Mouse (Mus musculus) left cerebral cortex, adult 2 months (tissue): ENCODE data around the gene B3gat3. TPM values are rescaled to one million over a fixed set of nuclear protein-coding genes. Genes with fewer than 3 reads are reported as not detected.
A peak's percentile ranks its signal among the peaks of the same experiment; 100 is the strongest.
"Not testable (repeated sequence)": the region's sequence is repeated elsewhere in the genome, so short reads cannot be mapped to it uniquely, and the experiment has no call there.

Experiments used
- DNase-seq, 2 experiments: peaks; one replicate each; pipeline ENCODE4 v3.0.0; 2021 to 2022; ENCODE audit warnings: low spot score in 2 of 2, mixed read lengths in 1 of 2; ENCODE audit errors: extremely low spot score in 1 of 2
- H3K27ac ChIP-seq: fragments of 200-600 bp; 2 replicates; pipeline ENCODE4 v1.8.1; 2022
- H3K4me3 ChIP-seq: fragments of 200-600 bp; 2 replicates; pipeline ENCODE4 v1.8.1; 2022
- CTCF ChIP-seq: fragments of 200-600 bp; IDR thresholded peaks from 2 replicates; pipeline ENCODE4 v1.8.1; 2022; ENCODE audit warnings: antibody characterized with exemption, mild to moderate bottlenecking, moderate library complexity
- intact Hi-C: fragments of 180-260 bp; cut with DNase I; formaldehyde crosslinking; loops from one replicate; pipeline ENCODE4 v1.15.1; 2025
- total RNA-seq, 2 experiments: library from RNA; stranded (reverse); gene quantifications; 2 replicates each; pipeline ENCODE4 v1.2.3; 2021

The B3gat3 gene
- total RNA-seq, 2 experiments from 2014 or later, result 172 to 173 TPM

DNA sequence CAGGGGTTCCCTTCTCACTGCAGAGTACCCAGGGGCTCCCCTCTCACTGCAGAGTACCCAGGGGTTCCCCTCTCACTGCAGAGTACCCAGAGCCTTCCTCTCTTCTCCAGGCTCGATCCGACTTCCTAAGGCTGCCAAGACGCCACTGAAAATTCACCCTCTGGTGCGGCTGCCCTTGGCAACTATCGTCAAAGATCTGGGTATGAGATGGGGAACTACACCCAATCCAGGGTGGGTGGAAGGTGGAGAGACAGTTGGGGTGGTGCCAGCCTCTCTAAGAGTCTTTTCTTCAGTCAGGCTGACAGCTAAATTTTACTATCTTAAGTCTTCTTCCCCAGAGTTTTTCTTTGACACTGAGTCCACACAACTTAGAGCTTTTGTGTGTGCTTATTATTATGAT is 30.0 kb downstream of the B3gat3 start:
- intact Hi-C loops, result no loop called here
- TF ChIP-seq CTCF, result no peak
- H3K27ac ChIP-seq, result no peak overlapping the region
- DNase-seq, result no peak
- H3K4me3 ChIP-seq, result no peak overlapping the region

DNA sequence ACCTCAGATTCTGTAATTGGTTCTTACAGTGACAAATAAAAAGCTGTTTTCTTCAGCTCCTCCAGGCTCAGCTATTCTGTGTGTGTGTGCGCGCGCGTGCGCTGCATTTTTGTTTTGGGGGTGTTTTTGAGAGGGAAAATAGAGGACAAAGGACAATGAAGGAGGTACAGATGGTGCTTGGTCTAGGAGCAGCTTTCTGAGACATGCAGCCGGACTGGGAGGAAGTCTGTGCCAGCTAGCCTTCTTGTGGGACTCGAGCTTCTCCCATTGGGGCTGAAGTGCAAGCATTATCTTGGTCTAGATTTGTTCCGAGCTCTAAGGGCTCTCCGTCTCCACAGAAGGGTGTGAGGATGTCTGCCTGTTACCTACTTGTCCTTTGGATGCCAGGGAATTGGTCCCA is 32.1 kb downstream of the B3gat3 start:
- Histone ChIP-seq H3K27ac (peak overlapping the region; percentile 64; the same call in 1 of the 2 replicates), H3K4me3 (no peak overlapping the region)
- TF ChIP-seq CTCF, result no peak
- intact Hi-C loops, result loop anchor here (1.0 kb wide), 1 partner anchor 9 kb away; no protein-coding TSS in a partner anchor
- DNase-seq, result no peak

DNA sequence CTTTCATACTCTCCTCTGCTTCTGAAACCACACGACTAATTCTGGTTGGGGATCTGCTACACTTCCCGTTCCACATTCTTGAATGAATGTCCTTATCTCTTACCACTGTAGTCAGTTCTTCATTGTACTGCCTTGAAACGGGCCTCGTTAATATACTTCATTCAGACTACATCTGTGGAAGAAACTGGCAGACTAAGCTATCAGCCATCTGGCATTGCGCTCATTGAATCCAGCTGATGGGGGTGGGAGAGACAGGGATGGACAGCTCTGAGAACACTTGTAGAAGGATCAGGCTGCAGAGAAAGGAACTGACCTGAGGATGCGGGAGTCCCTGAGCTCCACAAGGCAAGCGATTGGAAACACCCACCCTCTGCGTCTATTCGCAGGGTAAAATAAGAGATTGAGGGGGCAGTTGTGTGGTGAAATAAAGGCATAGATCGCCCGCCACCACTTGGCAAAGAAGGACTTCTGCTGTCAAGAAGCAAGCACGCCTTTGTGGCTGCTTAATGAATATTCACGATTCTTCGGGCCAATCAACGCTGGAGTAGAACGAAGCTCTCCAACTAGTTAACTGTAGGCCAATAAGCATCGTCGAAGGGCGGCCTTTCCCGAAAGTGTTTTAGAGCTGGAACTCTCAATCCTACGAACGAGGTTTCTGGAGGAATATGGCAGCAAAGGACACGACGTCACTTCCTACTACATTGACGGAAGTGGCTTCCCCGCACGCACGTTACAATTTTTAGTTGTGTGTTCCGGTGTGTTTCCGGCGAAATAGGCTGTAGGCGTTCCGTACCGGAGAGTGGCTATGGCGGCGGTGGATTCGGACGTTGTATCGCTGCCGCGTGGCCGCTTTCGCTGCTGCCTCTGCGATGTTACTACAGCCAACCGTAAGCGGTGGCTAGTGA is 33.2 kb downstream of the B3gat3 start, which contains the start of gene Tut1:
Gene Tut1 (plus strand): TSS at position 713 of the 905 bp plus-strand sequence.
- no peak; the same call in 1 of the 2 replicates for TF ChIP-seq CTCF
- Histone ChIP-seq H3K4me3 (peak within 1 kb of the TSS; percentile 88), H3K27ac (peak within 1 kb of the TSS; percentile 76)
- DNase-seq, result peak; percentile 93 to 95
- intact Hi-C loops, result loop anchor here (1.0 kb wide), 1 partner anchor 13 kb away; no protein-coding TSS in a partner anchor

DNA sequence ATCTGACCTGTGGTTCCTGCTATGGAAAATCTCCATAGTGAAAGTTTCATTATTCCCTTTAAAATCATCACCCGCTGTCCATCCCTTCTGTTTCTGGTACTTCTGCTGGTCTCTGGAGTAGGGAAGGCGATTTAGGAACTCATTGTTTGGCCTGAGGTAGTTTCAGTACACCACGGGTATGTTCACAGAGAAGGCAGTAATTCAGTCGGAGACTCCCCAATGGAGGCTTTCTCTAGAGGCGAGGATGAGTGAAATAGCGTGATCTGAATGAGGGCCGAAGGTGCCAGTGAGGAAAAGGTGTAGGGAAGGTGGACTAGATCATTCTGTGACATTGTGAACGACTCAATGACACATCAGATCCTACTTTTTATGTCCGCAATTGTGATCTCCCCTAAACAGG is 34.0 kb downstream of the B3gat3 start:
- intact Hi-C loops, result no loop called here
- DNase-seq, result no peak
- peak overlapping the region; percentile 76 for H3K27ac ChIP-seq
- H3K4me3 ChIP-seq, result peak overlapping the region; percentile 88
- no peak for TF ChIP-seq CTCF

DNA sequence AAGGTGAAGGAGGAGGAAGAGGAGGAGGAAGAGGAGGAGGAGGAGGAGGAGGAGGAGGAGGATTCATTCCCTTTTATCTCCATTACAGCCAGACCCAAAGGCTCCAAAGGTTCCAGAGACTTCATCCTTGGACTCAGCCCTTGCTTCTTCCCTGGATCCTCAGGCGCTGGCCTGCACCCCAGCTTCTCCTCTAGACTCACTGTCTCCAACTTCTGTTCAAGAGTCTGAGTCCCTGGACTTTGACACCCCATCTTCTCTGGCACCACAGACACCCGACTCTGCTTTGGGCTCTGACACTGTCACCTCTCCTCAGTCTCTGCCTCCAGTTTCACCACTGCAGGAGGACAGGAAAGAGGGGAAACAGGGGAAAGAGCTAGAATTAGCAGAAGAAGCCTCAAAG is 42.1 kb downstream of the B3gat3 start:
- Histone ChIP-seq H3K27ac (peak overlapping the region; percentile 81), H3K4me3 (no peak overlapping the region)
- DNase-seq, result no peak
- no peak for TF ChIP-seq CTCF
- intact Hi-C loops, result loop anchor here (5.0 kb wide), 1 partner anchor 120 kb away; no protein-coding TSS in a partner anchor

DNA sequence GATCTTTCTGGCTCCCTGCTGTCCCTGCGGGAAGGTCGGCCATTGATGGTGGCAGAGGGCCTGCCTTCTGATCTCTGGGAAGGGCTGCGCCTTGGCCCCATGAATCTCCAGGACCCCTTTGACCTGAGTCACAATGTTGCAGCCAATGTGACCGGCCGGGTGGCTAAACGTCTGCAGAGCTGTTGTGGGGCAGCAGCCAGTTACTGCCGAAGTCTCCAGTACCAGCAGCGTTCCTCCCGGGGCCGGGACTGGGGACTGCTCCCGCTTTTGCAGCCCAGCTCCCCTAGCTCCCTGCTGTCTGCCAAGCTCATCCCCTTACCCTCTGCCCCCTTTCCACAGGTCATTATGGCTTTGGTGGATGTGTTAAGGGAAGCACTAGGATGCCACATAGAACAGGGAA is 44.9 kb downstream of the B3gat3 start:
- intact Hi-C loops, result no loop called here
- no peak overlapping the region for H3K4me3 ChIP-seq

DNA sequence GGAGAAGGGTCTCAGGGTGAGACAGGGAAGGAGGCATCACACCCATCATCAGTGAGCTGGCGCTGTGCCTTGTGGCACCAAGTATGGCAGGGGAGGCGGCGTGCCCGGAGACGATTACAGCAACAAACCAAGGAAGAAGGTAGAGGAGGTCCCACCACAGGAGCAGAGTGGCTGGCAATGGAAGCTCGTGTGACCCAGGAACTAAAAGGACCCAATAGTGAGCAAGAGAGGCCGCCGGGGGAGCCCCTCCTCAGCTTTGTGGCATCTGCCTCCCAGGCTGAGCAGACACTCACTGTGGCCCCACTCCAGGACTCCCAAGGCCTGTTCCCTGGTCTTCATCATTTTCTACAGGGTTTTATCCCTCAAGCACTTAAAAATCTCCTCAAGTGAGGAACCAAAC is 45.6 kb downstream of the B3gat3 start:
- TF ChIP-seq CTCF, result no peak
- H3K4me3 ChIP-seq, result peak overlapping the region; percentile 80
- intact Hi-C loops, result loop anchor here (1.0 kb wide), 1 partner anchor 12 kb away; the partner anchor contains the start of gene Tut1
- no peak for DNase-seq
- H3K27ac ChIP-seq, result peak overlapping the region; percentile 91

More for the DNA sequence above, 44.9 kb downstream of the B3gat3 start:
- TF ChIP-seq CTCF, result no peak
- no peak for DNase-seq
- no peak overlapping the region for H3K27ac ChIP-seq

DNA sequence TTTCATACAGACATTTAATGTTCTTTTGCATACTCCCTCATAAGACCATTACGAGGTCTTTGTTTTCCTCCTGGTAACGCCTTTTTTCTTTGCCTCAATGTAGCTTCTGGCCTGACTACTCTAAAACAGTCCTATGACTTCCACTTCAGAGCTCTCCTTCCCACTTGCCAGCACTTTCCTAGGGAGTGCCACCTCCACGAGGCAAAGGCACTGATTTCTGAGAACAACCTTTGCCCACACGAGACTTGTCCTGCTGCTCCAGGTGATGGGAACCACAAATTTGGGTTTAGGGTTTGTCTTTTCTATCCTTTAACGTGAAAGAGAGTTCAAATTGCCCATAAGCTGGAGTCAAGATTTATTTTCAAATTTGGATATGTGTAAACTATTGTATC is 46.0 kb downstream of the B3gat3 start:
- H3K27ac ChIP-seq, result peak overlapping the region; percentile 91
- no peak for DNase-seq
- H3K4me3 ChIP-seq, result peak overlapping the region; percentile 80
- TF ChIP-seq CTCF, result no peak
- intact Hi-C loops, result loop anchor here (1.0 kb wide), 1 partner anchor 13 kb away; the partner anchor contains the start of gene Tut1

DNA sequence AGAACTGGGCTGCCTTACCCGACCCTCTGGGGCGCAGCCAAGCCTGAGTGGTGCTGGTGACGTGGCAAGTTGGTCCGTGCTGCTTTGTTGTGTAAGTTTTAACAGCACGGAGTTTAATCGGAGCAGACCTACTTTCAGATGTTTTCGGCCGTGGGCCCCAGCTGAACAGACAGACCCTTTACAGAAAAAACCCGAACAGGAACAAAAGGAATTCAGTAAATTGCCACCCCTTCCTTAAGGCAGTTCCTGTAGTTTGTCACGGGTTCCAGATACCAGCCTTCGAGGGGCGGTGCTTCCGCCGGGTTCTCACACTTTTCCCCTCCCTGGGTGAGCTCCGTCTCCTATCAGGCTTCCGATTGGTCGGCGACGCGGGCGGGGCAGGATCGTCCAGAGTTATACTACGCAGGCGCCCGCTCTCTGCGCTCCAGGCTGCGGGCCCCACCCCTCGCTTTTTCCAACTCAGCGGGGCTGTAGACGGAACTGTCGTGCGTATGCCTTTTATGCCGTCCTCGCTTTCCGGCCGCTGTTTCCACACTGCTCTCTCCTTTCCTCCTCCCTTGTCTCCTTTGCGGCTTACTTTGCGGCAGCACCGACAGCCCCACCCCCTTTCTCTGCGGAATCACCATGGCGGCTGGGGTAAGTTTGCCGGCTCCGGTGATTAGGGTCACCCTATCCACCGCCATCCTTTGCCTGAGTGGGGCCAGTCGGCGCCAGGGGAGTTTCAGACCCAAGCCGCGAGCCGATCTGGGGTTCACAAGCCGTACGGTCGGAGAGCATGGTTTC is 46.6 kb downstream of the B3gat3 start, which contains the start of gene Eef1g:
Gene Eef1g (plus strand): TSS at position 452 of the 783 bp plus-strand sequence.
- peak within 1 kb of the TSS; percentile 80 for H3K4me3 ChIP-seq
- TF ChIP-seq CTCF, result no peak
- intact Hi-C loops, result loop anchor here (1.0 kb wide), 1 partner anchor 13 kb away; the partner anchor contains the start of gene Tut1
- H3K27ac ChIP-seq, result peak within 1 kb of the TSS; percentile 91
- DNase-seq, result peak; percentile 98 to 100

DNA sequence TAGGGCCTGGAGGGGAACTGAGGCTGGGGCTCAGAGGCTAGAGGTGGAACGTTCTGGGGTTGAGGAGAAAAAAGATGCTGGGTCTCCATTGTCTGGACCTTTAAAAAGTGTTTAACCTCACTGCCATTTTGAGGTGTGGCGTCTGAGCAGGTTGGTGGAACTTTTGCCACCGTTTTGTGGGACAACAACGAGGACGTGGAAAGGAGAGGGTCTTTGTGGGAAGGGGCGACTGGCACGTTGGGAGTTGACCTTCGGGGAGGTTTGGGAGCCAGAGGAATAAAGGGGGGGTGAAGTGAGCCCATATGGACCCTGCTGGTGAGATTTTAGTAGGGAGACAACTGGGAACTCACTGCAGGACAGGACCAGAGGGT is 47.2 kb downstream of the B3gat3 start:
- no peak for DNase-seq
- H3K4me3 ChIP-seq, result peak overlapping the region; percentile 80
- H3K27ac ChIP-seq, result peak overlapping the region; percentile 80
- TF ChIP-seq CTCF, result no peak
- intact Hi-C loops, result no loop called here

DNA sequence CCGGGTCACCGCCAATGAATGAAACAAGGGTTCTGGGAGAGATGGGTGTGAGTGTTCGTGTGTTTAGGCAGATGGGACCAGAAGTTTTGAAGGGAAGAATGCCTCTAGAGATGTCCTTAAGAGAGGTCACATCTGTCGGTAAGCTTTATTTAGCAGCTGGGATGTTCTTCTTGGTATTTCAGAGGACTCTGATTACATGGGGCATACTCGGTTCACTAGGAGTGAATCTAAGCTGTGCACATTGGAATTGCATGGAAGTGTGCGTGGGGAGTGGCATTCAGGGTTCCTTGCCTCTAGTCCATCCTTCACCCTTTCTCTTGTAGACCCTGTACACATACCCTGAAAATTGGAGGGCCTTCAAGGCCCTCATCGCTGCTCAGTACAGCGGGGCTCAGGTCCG is 47.7 kb downstream of the B3gat3 start:
- Histone ChIP-seq H3K27ac (peak overlapping the region; percentile 80), H3K4me3 (peak overlapping the region; percentile 80)
- intact Hi-C loops, result no loop called here
- no peak for DNase-seq
- no peak for TF ChIP-seq CTCF

DNA sequence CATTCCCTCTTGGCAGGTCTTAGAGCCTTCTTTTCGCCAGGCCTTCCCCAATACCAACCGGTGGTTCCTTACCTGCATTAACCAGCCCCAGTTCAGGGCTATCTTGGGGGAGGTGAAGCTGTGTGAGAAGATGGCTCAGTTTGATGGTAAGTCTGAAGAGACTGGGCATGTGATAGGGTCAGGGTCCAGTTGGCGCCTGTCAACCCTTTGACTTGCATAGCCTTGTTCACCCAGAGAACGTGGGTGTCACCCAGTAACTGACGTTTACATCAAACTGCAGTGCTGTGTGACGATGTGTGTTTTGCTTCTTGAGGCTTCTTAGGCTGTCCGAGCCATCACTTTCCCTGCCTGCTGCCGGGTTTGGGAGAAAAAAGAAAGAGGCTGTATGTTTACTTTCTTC is 52.3 kb downstream of the B3gat3 start:
- H3K4me3 ChIP-seq, H3K27ac ChIP-seq, DNase-seq, intact Hi-C loops: not testable (repeated sequence)
